Comparison of ENCODE assay signal across 8 mouse cellular contexts in the genomic region with DNA sequence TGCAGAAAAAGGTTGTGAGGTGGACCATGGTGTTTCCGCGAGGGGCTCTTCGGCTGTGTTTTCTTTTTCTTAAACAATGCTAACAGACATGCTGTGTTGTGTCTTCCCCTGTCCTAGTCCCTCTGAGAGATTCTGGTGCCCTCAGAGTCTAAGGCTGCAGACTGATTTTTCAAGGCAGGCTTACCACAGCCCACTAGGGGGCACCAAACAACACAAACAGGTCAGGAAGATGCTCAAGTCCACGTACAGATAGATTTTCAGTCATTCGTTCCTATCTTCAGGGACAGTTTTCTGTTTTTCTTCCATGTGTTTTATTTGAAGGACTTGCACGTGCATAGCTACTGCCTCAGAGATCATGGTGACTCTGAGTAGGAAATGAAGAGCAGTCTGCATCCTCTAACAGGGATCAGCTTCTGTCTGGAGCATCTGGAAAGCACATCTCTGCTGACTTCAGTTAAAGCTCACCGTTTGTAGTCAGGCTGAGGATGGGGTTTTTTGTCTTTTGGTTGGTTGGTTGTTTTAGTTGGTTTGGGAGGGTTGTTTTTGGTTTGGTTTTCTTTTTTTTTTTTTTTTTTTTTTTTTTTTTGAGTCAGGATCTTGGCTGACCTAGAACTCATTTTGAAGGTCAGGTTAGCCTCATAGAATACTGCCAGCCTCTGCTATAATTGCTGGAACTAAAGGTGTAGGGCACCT. TPM values are rescaled to one million over a fixed set of nuclear protein-coding genes. Genes with fewer than 3 reads are reported as not detected.
A peak's percentile ranks its signal among the peaks of the same experiment; 100 is the strongest.
DNase-seq lines count a peak whose midpoint lies in the region; ATAC-seq and TF ChIP-seq lines count a peak whose summit lies in the region.

No protein-coding gene starts in this region.

- H3K9ac ChIP-seq in intestine, postnatal 0 days (ENCODE audit: low read depth, low read length), result no peak overlapping the region
- no peak overlapping the region for H3K9ac ChIP-seq in intestine, embryonic 15.5 days

- peak; percentile 79 to 86 for DNase-seq in adrenal gland, postnatal 36 days
- peak; percentile 80 for DNase-seq in embryonic facial prominence, embryonic 10.5 days (ENCODE audit: low spot score)
- peak; percentile 80 to 85 for DNase-seq in heart, postnatal 36 days
- peak; percentile 79 to 83 for DNase-seq in left cerebral cortex, postnatal 10 days (ENCODE audit: extremely low spot score in 1 of 2, low spot score in 2 of 2)
- peak; percentile 91 for DNase-seq in naive thymus-derived CD4-positive, alpha-beta T cell, adult 2 months (ENCODE audit: low read depth)

- H3K4me1 ChIP-seq in intestine, postnatal 0 days (replicated peaks; ENCODE audit: control insufficient read depth, insufficient read depth, low read length), result no peaks in the 10 kb centered on the region
- H3K4me1 ChIP-seq in intestine, embryonic 15.5 days (replicated peaks), result no peaks in the 10 kb centered on the region
- H3K4me1 ChIP-seq in embryonic facial prominence, embryonic 10.5 days, result 0 out of 2 replicates have a peak, but pooled peaks cover 5% of the 10 kb centered on the region
- peaks cover 9% of the 10 kb centered on the region for H3K4me1 ChIP-seq in testis, adult 2 months (ENCODE audit: control insufficient read depth, insufficient read depth, low read length)

- H3K4me2 ChIP-seq in intestine, postnatal 0 days (replicated peaks; ENCODE audit: low read depth), result no peak overlapping the region
- no peak overlapping the region for H3K4me2 ChIP-seq in intestine, embryonic 15.5 days (replicated peaks)

- no peak for ATAC-seq in intestine, postnatal 0 days
- ATAC-seq in intestine, embryonic 15.5 days, result no peak

- peak; percentile 94 for TF ChIP-seq CTCF in intestine, postnatal 0 days (IDR thresholded peaks at IDR 0.05; ENCODE audit: low read depth)
- peak; percentile 50; the same call in 1 of the 2 replicates for TF ChIP-seq CTCF in testis, adult 2 months (IDR thresholded peaks at IDR 0.05; ENCODE audit: control insufficient read depth, insufficient read depth, insufficient replicate concordance, low read depth, low read length)

- no peaks in the 10 kb centered on the region for H3K9me3 ChIP-seq in intestine, postnatal 0 days (ENCODE audit: control insufficient read depth)
- no peaks in the 10 kb centered on the region for H3K9me3 ChIP-seq in intestine, embryonic 15.5 days
- no peaks in the 10 kb centered on the region for H3K9me3 ChIP-seq in embryonic facial prominence, embryonic 10.5 days

- no peak overlapping the region for H3K27ac ChIP-seq in intestine, postnatal 0 days (ENCODE audit: low read depth, low read length)
- no peak overlapping the region for H3K27ac ChIP-seq in intestine, embryonic 15.5 days
- no peak overlapping the region for H3K27ac ChIP-seq in embryonic facial prominence, embryonic 10.5 days (replicated peaks)
- H3K27ac ChIP-seq in testis, adult 2 months (ENCODE audit: control insufficient read depth, insufficient read depth, low read depth, low read length), result no peak overlapping the region

- no peaks in the 10 kb centered on the region for H3K36me3 ChIP-seq in intestine, postnatal 0 days (ENCODE audit: control insufficient read depth, insufficient read depth)
- H3K36me3 ChIP-seq in intestine, embryonic 15.5 days, result no peaks in the 10 kb centered on the region
- H3K36me3 ChIP-seq in embryonic facial prominence, embryonic 10.5 days (replicated peaks), result no peaks in the 10 kb centered on the region
- H3K36me3 ChIP-seq in testis, adult 2 months (ENCODE audit: control insufficient read depth, insufficient read depth, low read length), result no peaks in the 10 kb centered on the region

- WGBS in intestine, postnatal 0 days, result 35% methylated on average over 7 of the region's 7 CpGs
- 31% methylated on average over 7 of the region's 7 CpGs for WGBS in intestine, embryonic 15.5 days
- whole genome bisulfite sequencing in embryonic facial prominence, embryonic 10.5 days, result 37% methylated on average over 7 of the region's 7 CpGs

- no peak overlapping the region for H3K4me3 ChIP-seq in intestine, postnatal 0 days (ENCODE audit: low read depth, low read length)
- H3K4me3 ChIP-seq in intestine, embryonic 15.5 days (replicated peaks), result no peak overlapping the region
- H3K4me3 ChIP-seq in embryonic facial prominence, embryonic 10.5 days, result no peak overlapping the region
- H3K4me3 ChIP-seq in testis, adult 2 months (ENCODE audit: control insufficient read depth, low read depth, low read length), result peak overlapping the region; percentile 4

- no peaks in the 10 kb centered on the region for H3K27me3 ChIP-seq in intestine, postnatal 0 days (replicated peaks; ENCODE audit: control insufficient read depth, insufficient read depth, low read length)
- no peaks in the 10 kb centered on the region for H3K27me3 ChIP-seq in intestine, embryonic 15.5 days (replicated peaks)
- no peaks in the 10 kb centered on the region for H3K27me3 ChIP-seq in embryonic facial prominence, embryonic 10.5 days (replicated peaks; ENCODE audit: low read depth, poor library complexity, severe bottlenecking)
- no peaks in the 10 kb centered on the region for H3K27me3 ChIP-seq in testis, adult 2 months (ENCODE audit: control insufficient read depth, insufficient read depth, low read length)

- no peak for TF ChIP-seq POLR2A in testis, adult 2 months (IDR thresholded peaks at IDR 0.05; ENCODE audit: control insufficient read depth, low read depth, low read length)

- intact Hi-C loops in heart, postnatal 36 days (cut with DNase I), result loop anchor here (1.0 kb wide), 4 partner anchors 78 to 258 kb away; no protein-coding TSS in a partner anchor
- intact Hi-C loops in left cerebral cortex, postnatal 10 days (cut with DNase I), result loop anchor here (2.0 to 5.0 kb wide), 4 partner anchors 37 to 256 kb away; no protein-coding TSS in a partner anchor

RNA-seq across cellular contexts. Expression of gene Spesp1, which starts 13.1 kb away (rescaled TPM):
- polyA plus RNA-seq in intestine, postnatal 0 days (2015; fragmentation: Nextera tagmentation; extraction: Ambion mirVana), result not detected in 2 replicates
- not detected in 2 replicates for polyA plus RNA-seq in intestine, embryonic 15.5 days (2015; fragmentation: Nextera tagmentation; extraction: Ambion mirVana)
- not detected for total RNA-seq in adrenal gland, postnatal 36 days (2021)
- not detected in 2 replicates for polyA plus RNA-seq in embryonic facial prominence, embryonic 10.5 days (2016; fragmentation: Nextera tagmentation; extraction: Ambion mirVana)
- total RNA-seq in heart, postnatal 36 days (2021), result not detected
- total RNA-seq in left cerebral cortex, postnatal 10 days (2021), result not detected
- polyA plus RNA-seq in testis, adult 2 months (2012; rRNA removed), result 119 and 135 TPM in 2 replicates

RNA-seq across cellular contexts. Expression of gene Anp32a, which starts 45.9 kb away (rescaled TPM):
- polyA plus RNA-seq in intestine, postnatal 0 days (2015; fragmentation: Nextera tagmentation; extraction: Ambion mirVana), result 53.6 and 57.4 TPM in 2 replicates
- 149 and 165 TPM in 2 replicates for polyA plus RNA-seq in intestine, embryonic 15.5 days (2015; fragmentation: Nextera tagmentation; extraction: Ambion mirVana)
- 100 to 1,000 TPM; 297 to 341 TPM for total RNA-seq in adrenal gland, postnatal 36 days (2021)
- 208 and 232 TPM in 2 replicates for polyA plus RNA-seq in embryonic facial prominence, embryonic 10.5 days (2016; fragmentation: Nextera tagmentation; extraction: Ambion mirVana)
- total RNA-seq in heart, postnatal 36 days (2021), result 100 to 1,000 TPM; 206 to 209 TPM
- 100 to 1,000 TPM; 232 to 233 TPM for total RNA-seq in left cerebral cortex, postnatal 10 days (2021)
- 5.6 and 7.2 TPM in 2 replicates for polyA plus RNA-seq in testis, adult 2 months (2012; rRNA removed)

Comparison
In these comparisons a context has a peak if more than half of its experiments do, and no peak if none do; other contexts are left out.
1. RNA of gene Spesp1, which starts 13.1 kb away (polyA plus RNA-seq): 119 to 135 TPM in testis, adult 2 months; not detected in intestine, postnatal 0 days, not detected in intestine, embryonic 15.5 days and not detected in embryonic facial prominence, embryonic 10.5 days; every median in the first group is over 100 times any median in the second.
2. Peak in every context shown above with its lines, with median percentiles within 50 percentile points of each other: DNase-seq.